Mouse (Mus musculus): ENCODE measurements around the gene Mutyh. TPM values are rescaled to one million over a fixed set of nuclear protein-coding genes. Genes with fewer than 3 reads are reported as not detected.
A peak's percentile ranks its signal among the peaks of the same experiment; 100 is the strongest.

Mutyh gene
- polyA plus RNA-seq, 1 experiment from 2014 or later, result 21.2 TPM

DNA sequence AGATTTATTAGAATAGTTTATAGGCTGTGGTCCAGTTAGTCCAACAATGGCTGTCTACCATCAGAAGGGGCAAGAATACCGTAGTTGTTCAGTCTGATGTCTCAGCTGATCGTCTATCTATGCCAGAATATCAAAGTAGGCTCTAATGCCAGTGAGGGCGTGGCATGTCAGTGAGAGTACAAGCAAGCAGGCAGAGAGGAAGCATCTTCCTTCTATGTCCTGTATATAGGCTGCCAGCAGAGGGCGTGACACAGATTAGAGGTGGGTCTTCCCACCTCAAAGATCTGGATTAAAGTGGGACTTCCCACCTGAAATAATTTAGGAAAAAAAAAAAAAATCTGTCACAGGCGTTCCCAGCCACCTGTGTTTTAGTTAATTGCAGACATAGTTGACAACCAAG lies 7.6 kb upstream of the Mutyh start:
- DNase-seq (ENCODE audit: low spot score) (no peak), ATAC-seq (ENCODE audit: insufficient number of reproducible peaks, low FRiP score, low TSS enrichment, low read depth) (no peak)
- no peak overlapping the region for H3K9ac ChIP-seq (ENCODE audit: low read length)
- peaks cover 12% of the 10 kb centered on the region; the same call in 1 of the 2 replicates for H3K36me3 ChIP-seq (ENCODE audit: control insufficient read depth, insufficient read depth, low read length)
- no peak overlapping the region for H3K27ac ChIP-seq (replicated peaks; ENCODE audit: low read depth, low read length)
- no peaks in the 10 kb centered on the region for H3K27me3 ChIP-seq (ENCODE audit: control insufficient read depth, insufficient read depth, low read length)
- H3K9me3 ChIP-seq (ENCODE audit: control insufficient read depth, low read length), result no peaks in the 10 kb centered on the region
- H3K4me1 ChIP-seq (ENCODE audit: control insufficient read depth, insufficient read depth, low read length), result no peaks in the 10 kb centered on the region
- H3K4me2 ChIP-seq (ENCODE audit: low read depth, severe bottlenecking), result no peak overlapping the region
- H3K4me3 ChIP-seq (ENCODE audit: low read depth, low read length), result no peak overlapping the region
- WGBS, result 43% methylated on average over 5 of the region's 5 CpGs

DNA sequence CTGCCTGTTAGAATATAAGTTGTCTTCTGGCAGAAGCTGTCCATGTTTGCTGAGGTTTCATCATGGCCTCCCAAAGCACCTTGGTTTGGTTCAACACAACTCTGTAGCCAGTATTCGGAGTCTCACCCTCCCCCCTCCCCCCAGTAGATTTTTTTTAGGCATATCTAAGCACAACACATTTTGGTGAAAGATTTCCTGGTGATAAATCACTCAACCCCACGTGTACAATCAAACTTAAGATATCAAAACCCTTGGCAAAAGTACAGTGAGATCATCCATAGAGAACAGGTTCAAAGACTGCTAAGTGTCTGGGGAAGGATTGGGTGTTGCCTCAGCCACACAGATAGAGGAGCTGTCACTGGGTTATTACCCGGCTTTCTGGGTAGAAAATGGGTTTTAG lies 3.5 kb downstream of the Mutyh start:
- H3K9me3 ChIP-seq (ENCODE audit: control insufficient read depth, low read length), result no peaks in the 10 kb centered on the region
- H3K4me3 ChIP-seq (ENCODE audit: low read depth, low read length), result no peak overlapping the region
- H3K4me2 ChIP-seq (ENCODE audit: low read depth, severe bottlenecking), result no peak overlapping the region
- H3K36me3 ChIP-seq (ENCODE audit: control insufficient read depth, insufficient read depth, low read length), result no peaks in the 10 kb centered on the region
- no peak overlapping the region for H3K27ac ChIP-seq (replicated peaks; ENCODE audit: low read depth, low read length)
- WGBS, result 71% methylated on average over 3 of the region's 3 CpGs
- no peak for DNase-seq (ENCODE audit: low spot score)
- ATAC-seq (ENCODE audit: insufficient number of reproducible peaks, low FRiP score, low TSS enrichment, low read depth), result no peak
- H3K27me3 ChIP-seq (ENCODE audit: control insufficient read depth, insufficient read depth, low read length), result no peaks in the 10 kb centered on the region
- no peak overlapping the region for H3K9ac ChIP-seq (ENCODE audit: low read length)
- H3K4me1 ChIP-seq (ENCODE audit: control insufficient read depth, insufficient read depth, low read length), result peaks cover 5% of the 10 kb centered on the region

DNA sequence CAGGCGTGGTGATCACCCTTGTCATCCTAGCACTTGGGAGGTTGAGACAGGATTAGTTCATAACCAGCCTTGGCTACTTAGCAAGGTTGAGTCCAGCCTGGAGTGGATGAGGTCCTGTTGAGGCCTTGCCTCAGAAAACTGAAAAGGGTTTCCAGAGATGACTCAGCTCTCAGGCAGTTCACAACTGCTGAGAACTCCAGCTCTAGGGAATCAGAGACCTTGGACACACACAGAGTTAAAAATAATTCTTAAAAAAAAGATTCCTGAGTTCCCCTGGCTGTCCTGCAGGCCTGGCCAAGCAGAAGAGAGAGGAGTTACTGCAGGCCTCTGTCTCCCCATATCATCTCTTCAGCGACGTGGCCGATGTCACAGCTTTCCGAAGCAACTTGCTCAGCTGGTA lies 7.8 kb downstream of the Mutyh start:
- Histone ChIP-seq H3K27me3 (ENCODE audit: control insufficient read depth, insufficient read depth, low read length) (no peaks in the 10 kb centered on the region), H3K4me1 (ENCODE audit: control insufficient read depth, insufficient read depth, low read length) (no peaks in the 10 kb centered on the region), H3K27ac (replicated peaks; ENCODE audit: low read depth, low read length) (no peak overlapping the region), H3K36me3 (ENCODE audit: control insufficient read depth, insufficient read depth, low read length) (no peaks in the 10 kb centered on the region), H3K9ac (ENCODE audit: low read length) (no peak overlapping the region), H3K4me2 (ENCODE audit: low read depth, severe bottlenecking) (no peak overlapping the region), H3K9me3 (ENCODE audit: control insufficient read depth, low read length) (no peaks in the 10 kb centered on the region), H3K4me3 (ENCODE audit: low read depth, low read length) (no peak overlapping the region)
- no peak for DNase-seq (ENCODE audit: low spot score)
- WGBS, result 85% methylated on average over 5 of the region's 5 CpGs
- no peak for ATAC-seq (ENCODE audit: insufficient number of reproducible peaks, low FRiP score, low TSS enrichment, low read depth)

DNA sequence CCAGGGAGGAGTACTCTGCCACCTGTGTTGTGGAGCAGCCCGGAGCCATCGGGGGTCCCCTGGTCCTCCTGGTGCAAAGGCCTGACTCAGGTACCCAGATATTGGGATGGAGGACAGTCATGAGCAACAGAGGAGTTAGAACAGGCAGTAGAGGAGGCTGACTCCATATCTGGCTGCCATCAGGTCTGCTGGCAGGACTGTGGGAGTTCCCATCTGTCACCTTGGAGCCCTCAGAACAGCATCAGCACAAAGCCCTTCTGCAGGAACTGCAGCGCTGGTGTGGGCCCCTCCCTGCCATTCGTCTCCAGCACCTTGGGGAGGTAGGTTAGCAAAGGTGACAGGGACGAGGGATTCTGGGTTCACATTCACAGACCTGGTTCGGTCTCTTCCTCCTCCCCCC lies 10.0 kb downstream of the Mutyh start:
- Histone ChIP-seq H3K9ac (ENCODE audit: low read length) (no peak overlapping the region), H3K27ac (replicated peaks; ENCODE audit: low read depth, low read length) (no peak overlapping the region)
- 87% methylated on average over 6 of the region's 6 CpGs for WGBS

DNA sequence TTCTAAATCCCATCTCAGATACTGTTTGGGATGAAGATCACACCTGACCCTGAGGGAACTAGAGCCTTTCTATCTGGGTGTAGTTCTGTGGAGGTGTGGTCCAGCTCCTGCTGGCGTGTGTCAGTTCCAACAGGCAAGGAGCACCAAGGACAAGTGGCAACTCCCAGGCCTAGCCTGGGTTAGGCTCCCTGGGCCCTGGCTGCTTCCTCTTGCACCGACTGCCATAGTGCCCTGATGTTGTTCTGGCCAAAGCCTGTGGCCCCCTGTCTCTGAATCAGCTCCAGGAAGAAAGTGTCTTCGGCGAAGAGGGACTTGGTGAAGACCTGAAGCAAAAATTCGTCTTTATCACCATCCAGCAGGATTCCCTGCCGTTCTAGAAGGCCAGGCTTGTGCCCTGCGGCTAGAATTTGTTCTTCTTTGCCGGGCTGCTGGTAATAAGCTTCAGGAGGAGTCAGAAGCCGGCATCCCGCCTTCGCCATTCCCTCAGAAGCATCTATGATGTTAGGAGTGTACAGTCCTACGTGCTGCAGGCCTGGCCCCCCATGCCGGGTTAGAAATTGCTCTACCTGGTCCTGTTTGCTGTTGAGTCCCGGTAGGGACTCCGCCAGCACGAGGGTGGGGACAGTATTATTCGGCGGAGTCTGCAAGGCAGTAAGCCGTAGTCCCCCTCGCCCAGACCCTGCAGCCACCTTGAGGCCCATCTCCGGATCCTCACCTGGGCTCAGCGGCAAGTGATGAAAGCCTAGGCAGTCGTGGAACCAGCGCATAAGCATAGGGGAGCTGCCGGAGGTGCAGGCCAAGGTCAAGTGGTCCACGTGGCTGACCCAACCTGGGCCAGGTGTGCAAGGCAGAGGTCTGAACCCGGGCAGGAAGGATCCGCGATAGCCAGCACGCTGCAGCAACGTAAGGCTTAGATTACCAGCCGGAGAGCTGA lies 12.7 kb downstream of the Mutyh start:
- H3K4me1 ChIP-seq (ENCODE audit: control insufficient read depth, insufficient read depth, low read length), result no peaks in the 10 kb centered on the region
- H3K27me3 ChIP-seq (ENCODE audit: control insufficient read depth, insufficient read depth, low read length), result 0 out of 2 replicates have a peak, but pooled peaks cover 3% of the 10 kb centered on the region
- H3K4me3 ChIP-seq (ENCODE audit: low read depth, low read length), result peak overlapping the region; percentile 48
- no peak overlapping the region for H3K27ac ChIP-seq (replicated peaks; ENCODE audit: low read depth, low read length)
- H3K36me3 ChIP-seq (ENCODE audit: control insufficient read depth, insufficient read depth, low read length), result no peaks in the 10 kb centered on the region
- DNase-seq (ENCODE audit: low spot score) (peak; percentile 26), ATAC-seq (ENCODE audit: insufficient number of reproducible peaks, low FRiP score, low TSS enrichment, low read depth) (no peak)
- H3K9me3 ChIP-seq (ENCODE audit: control insufficient read depth, low read length), result no peaks in the 10 kb centered on the region
- H3K9ac ChIP-seq (ENCODE audit: low read length), result peak overlapping the region; percentile 40; the same call in 1 of the 2 replicates
- peak overlapping the region; percentile 97 for H3K4me2 ChIP-seq (ENCODE audit: low read depth, severe bottlenecking)
- 21% methylated on average over 32 of the region's 32 CpGs for WGBS

More for the DNA sequence above, 10.0 kb downstream of the Mutyh start:
- Histone ChIP-seq H3K4me2 (ENCODE audit: low read depth, severe bottlenecking) (no peak overlapping the region), H3K27me3 (ENCODE audit: control insufficient read depth, insufficient read depth, low read length) (0 out of 2 replicates have a peak, but pooled peaks cover 3% of the 10 kb centered on the region), H3K4me1 (ENCODE audit: control insufficient read depth, insufficient read depth, low read length) (no peaks in the 10 kb centered on the region), H3K4me3 (ENCODE audit: low read depth, low read length) (no peak overlapping the region), H3K9me3 (ENCODE audit: control insufficient read depth, low read length) (no peaks in the 10 kb centered on the region), H3K36me3 (ENCODE audit: control insufficient read depth, insufficient read depth, low read length) (no peaks in the 10 kb centered on the region)
- DNase-seq (ENCODE audit: low spot score), result no peak
- no peak for ATAC-seq (ENCODE audit: insufficient number of reproducible peaks, low FRiP score, low TSS enrichment, low read depth)

DNA sequence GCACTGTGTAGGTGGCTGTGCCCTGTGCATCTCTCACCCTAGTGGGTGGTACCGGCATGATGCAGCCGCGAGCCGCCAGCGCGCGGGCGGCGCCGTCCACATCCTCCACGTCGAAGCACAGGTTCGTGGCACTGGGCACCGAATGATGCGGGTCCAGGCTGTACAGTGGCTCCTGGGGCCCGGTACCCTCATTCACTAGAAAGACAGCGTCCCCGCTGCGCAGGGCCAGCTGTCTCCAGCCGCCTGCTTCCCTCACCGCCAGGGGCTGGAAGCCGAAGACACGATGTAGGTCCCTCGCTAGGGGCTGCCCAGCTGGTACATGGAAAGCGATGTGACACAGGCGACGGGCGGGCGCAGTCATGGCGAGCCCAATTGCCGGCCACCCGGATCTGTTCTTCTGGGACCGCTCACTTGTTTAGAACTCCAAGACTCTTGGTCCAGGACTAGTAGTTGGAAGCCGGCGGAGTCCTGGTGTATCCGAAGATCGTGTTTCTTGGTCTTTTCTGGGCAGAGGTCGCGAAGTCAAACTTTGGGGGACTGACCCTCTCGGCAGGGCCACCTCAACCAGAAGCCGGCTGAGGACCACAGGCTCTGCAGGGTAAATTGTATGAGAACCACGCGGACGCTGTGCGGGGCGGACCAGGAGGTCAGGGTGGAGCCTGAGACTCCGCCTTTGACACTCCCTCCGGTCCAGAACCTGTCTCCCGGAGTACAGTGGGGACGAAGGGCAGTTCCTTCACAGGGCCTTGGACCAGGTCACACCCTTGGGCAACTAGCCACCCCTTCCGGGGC lies 13.6 kb downstream of the Mutyh start:
- WGBS, result under 1% methylated on average over 51 of the region's 51 CpGs
- DNase-seq (ENCODE audit: low spot score) (peak; percentile 77), ATAC-seq (ENCODE audit: insufficient number of reproducible peaks, low FRiP score, low TSS enrichment, low read depth) (peak; percentile 55)
- H3K27me3 ChIP-seq (ENCODE audit: control insufficient read depth, insufficient read depth, low read length), result 0 out of 2 replicates have a peak, but pooled peaks cover 3% of the 10 kb centered on the region
- H3K4me3 ChIP-seq (ENCODE audit: low read depth, low read length), result peak overlapping the region; percentile 48
- H3K4me2 ChIP-seq (ENCODE audit: low read depth, severe bottlenecking), result peak overlapping the region; percentile 97
- H3K9ac ChIP-seq (ENCODE audit: low read length), result peak overlapping the region; percentile 51
- H3K4me1 ChIP-seq (ENCODE audit: control insufficient read depth, insufficient read depth, low read length), result no peaks in the 10 kb centered on the region
- no peaks in the 10 kb centered on the region for H3K9me3 ChIP-seq (ENCODE audit: control insufficient read depth, low read length)
- H3K36me3 ChIP-seq (ENCODE audit: control insufficient read depth, insufficient read depth, low read length), result no peaks in the 10 kb centered on the region
- H3K27ac ChIP-seq (replicated peaks; ENCODE audit: low read depth, low read length), result no peak overlapping the region

DNA sequence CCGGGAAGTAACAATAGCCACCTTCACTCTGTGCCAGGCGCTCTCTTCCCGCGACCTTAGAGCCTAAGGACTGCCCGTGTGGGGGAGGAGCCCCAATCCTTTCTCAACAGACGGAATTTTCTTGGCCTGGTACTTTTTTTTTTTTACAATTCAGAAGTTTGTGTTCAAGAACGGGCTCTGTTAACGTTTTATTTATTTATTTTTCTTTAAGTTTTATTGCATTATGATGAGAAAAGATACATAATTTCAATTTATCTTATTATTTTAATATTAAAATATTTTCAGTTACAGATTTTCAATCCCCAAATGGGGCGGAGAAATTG lies 14.1 kb downstream of the Mutyh start, which contains the start of gene Hpdl:
Gene Hpdl (minus strand): TSS at position 14 of the 323 bp plus-strand sequence.
- H3K4me1 ChIP-seq (ENCODE audit: control insufficient read depth, insufficient read depth, low read length), result no peaks in the 10 kb centered on the region
- no peaks in the 10 kb centered on the region for H3K36me3 ChIP-seq (ENCODE audit: control insufficient read depth, insufficient read depth, low read length)
- peak within 1 kb of the TSS; percentile 97 for H3K4me2 ChIP-seq (ENCODE audit: low read depth, severe bottlenecking)
- 12% methylated on average over 9 of the region's 9 CpGs for WGBS
- 0 out of 2 replicates have a peak, but pooled peaks cover 3% of the 10 kb centered on the region for H3K27me3 ChIP-seq (ENCODE audit: control insufficient read depth, insufficient read depth, low read length)
- DNase-seq (ENCODE audit: low spot score) (no peak), ATAC-seq (ENCODE audit: insufficient number of reproducible peaks, low FRiP score, low TSS enrichment, low read depth) (0 out of 2 replicates have a peak, but pooled peaks have one; percentile 5)
- no peaks in the 10 kb centered on the region for H3K9me3 ChIP-seq (ENCODE audit: control insufficient read depth, low read length)
- H3K27ac ChIP-seq (replicated peaks; ENCODE audit: low read depth, low read length), result no peak within 1 kb of the TSS
- peak within 1 kb of the TSS; percentile 51 for H3K9ac ChIP-seq (ENCODE audit: low read length)
- peak within 1 kb of the TSS; percentile 48 for H3K4me3 ChIP-seq (ENCODE audit: low read depth, low read length)

DNA sequence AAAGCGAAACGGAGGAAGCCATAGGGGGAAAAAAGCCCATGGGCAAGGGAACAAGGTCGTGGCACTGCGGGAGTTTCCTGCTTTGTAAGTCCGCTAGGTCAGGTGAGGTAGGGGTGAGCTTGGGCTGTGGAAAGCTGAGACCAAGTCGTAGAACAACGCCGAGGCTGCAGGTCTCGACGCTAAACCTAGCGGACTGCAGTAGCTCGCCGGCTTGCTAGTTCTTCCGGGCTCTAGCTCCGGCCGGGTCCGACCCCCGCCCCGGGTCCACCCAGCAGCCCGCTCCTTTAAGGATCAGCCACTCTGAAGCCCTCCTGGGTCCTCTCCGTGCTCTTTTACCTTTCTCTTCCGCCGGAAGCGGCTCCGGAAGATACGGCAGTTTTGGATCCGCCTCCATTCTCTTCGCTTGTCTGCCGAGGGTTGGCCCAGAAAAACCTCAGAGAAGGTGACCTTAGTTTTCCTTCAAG lies 17.1 kb downstream of the Mutyh start:
- peak overlapping the region; percentile 72 for H3K9ac ChIP-seq (ENCODE audit: low read length)
- 0 out of 2 replicates have a peak, but pooled peaks cover 3% of the 10 kb centered on the region for H3K27me3 ChIP-seq (ENCODE audit: control insufficient read depth, insufficient read depth, low read length)
- H3K4me1 ChIP-seq (ENCODE audit: control insufficient read depth, insufficient read depth, low read length), result no peaks in the 10 kb centered on the region
- no peak; the same call in 1 of the 2 replicates for ATAC-seq (ENCODE audit: insufficient number of reproducible peaks, low FRiP score, low TSS enrichment, low read depth)
- peak overlapping the region; percentile 62; the same call in 1 of the 2 replicates for H3K27ac ChIP-seq (replicated peaks; ENCODE audit: low read depth, low read length)
- no peaks in the 10 kb centered on the region for H3K9me3 ChIP-seq (ENCODE audit: control insufficient read depth, low read length)
- H3K36me3 ChIP-seq (ENCODE audit: control insufficient read depth, insufficient read depth, low read length), result no peaks in the 10 kb centered on the region
- WGBS, result under 1% methylated on average over 29 of the region's 29 CpGs
- H3K4me3 ChIP-seq (ENCODE audit: low read depth, low read length), result peak overlapping the region; percentile 45
- DNase-seq (ENCODE audit: low spot score), result peak; percentile 76
- peak overlapping the region; percentile 73 for H3K4me2 ChIP-seq (ENCODE audit: low read depth, severe bottlenecking)
